Mouse (Mus musculus): ENCODE measurements at regions not wholly inside any gene's neighbourhood (a gene's known extent, or its start where the extent isn't known, plus 50 kb on each side); places are given as distances from the start of the nearest gene placed in this dataset.

DNA sequence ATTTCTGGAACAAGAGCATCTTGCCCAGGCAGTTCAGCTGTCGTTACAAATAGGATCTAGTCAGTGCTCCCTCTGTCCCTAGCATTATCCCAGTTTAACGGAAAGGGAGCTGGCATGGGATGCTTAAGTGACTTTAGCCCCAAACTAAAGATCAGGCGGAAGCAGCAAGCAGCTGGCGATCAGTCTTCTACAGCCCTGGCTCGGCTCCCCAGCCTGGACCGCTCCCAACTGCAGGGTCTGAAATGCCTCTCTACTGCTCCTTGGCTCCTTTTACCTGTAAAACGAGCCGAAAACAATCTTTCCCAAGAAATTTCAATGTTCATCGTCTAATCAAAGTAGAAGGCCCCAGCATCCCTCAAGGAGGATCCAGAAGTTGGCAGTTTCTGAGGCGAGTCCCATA is 745.5 kb downstream of the Diaph3 start:
- TF ChIP-seq ZNF384 (IDR thresholded peaks at IDR 0.05; ENCODE audit: low read depth, low read length) (no peak), HCFC1 (IDR thresholded peaks at IDR 0.05; ENCODE audit: borderline replicate concordance, insufficient read depth, low read length) (no peak), ZC3H11A (IDR thresholded peaks at IDR 0.05; ENCODE audit: borderline replicate concordance, low read depth, low read length) (no peak), CHD2 (IDR thresholded peaks at IDR 0.05; ENCODE audit: low read depth, low read length) (no peak)

All from ES-E14 (cell line).